Mouse (Mus musculus): ENCODE data around the gene Plcb1. TPM values are rescaled to one million over a fixed set of nuclear protein-coding genes. Genes with fewer than 3 reads are reported as not detected.
"Not testable (repeated sequence)": the region's sequence is repeated elsewhere in the genome, so short reads cannot be mapped to it uniquely, and the experiment has no call there.

The Plcb1 gene
- polyA plus RNA-seq, 1 experiment = 2.8 TPM

DNA sequence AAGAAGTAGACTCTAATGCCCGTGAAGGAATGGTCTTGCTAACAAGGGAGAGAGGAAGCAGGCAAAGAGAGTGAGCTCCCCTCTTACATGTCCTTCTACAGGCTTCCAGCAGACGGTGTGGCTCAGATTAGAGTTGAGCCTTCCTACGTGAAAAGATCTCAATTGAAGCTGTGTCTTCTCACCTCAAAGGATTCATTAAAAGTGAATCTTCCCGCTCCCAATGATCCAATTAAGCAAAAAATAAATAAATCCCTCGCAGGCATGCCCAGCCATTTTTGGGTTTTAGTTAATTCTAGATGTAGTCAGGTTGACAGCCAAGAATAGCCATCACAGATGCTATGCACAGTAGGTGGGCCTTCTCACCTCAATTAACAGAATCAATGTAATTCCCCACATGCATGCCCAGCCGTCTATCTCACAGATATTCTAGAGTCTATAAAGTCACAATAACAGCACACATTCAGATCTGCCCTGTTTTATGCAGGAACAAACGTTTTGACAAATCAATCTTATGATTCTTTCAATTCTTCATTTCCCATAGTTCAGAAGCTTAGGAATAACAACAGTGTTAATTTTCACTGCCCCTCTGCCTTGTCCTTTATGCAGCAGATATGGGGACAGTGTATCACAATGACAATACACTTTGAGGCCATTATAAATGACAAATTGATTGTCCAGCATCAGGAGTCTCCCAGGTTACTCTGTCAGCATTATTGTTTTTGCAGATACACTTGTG is 520.0 kb downstream of the Plcb1 start:
- no peak for DNase-seq (ENCODE audit: low spot score)

DNA sequence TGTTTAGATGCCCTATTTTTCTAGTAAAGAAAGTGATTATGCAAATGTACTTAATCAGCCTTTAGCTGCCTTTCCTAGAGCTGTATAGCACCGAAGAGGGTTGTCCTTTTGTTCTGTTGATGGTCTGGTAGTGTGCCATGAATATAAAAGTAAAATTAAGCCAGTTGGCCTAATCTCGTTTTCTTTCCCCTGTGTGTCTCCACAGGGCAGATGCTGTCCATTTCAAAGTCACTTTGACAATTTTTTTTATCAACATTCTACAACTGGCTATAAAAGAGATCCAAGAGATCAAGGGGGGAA is 520.6 kb downstream of the Plcb1 start:
- DNase-seq (ENCODE audit: low spot score) = no peak

DNA sequence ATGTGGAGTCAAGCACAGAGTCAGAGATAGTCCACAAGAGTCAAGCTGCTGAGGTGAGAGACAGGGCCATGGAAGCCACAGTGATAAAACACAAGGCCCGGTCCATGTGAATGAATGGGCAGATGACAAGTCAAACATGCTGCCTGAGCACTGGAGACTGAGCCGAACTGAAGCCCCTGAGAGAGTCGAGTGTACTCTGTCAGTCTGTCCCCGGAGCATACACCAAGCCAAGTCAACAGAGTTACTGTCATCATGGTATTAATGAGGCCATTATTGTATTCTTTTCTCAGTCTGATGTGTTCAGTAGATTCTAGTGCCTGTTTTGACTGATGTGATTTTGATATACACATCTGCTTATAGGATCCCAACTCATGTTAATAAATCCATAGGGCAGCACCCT is 521.9 kb downstream of the Plcb1 start:
- no peak for DNase-seq (ENCODE audit: low spot score)

DNA sequence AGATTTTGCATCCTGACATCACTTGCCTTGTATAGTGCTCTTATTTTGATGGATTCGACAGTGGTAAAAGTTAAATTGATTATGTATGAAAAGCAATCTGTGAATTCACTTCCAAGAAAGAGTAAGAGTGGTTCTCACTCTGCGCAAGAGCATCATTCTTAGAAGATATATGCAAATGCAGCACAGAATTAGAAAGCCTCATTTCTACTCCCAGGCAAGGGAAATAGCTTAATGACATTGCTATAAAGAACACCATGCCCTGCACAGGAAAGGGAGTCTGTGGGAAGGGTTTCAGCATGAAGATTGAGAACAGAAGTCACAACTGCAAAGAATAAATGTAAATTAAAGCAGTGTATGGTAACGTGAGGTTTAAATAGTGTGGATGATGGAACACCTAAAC is 530.1 kb downstream of the Plcb1 start:
- DNase-seq (ENCODE audit: low spot score) = no peak

DNA sequence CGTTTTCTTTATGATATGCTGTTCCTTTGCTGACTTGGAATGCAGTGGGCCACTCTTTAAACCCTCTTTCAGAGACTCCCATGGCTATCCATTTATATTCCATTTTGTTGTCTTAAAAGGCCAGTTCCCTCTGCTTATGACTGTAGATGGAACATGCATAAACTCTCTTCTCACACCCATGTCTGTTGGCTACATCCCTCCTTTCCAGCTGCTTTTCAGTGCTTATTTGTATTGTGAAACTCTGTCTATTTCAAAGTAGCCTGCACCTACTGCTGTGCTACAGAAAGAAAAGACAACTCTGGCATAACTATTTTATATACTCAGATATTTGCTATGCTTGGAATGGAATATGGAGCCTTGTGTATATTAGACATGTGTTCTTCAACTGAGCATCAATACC is 532.3 kb downstream of the Plcb1 start:
- no peak for DNase-seq (ENCODE audit: low spot score)

DNA sequence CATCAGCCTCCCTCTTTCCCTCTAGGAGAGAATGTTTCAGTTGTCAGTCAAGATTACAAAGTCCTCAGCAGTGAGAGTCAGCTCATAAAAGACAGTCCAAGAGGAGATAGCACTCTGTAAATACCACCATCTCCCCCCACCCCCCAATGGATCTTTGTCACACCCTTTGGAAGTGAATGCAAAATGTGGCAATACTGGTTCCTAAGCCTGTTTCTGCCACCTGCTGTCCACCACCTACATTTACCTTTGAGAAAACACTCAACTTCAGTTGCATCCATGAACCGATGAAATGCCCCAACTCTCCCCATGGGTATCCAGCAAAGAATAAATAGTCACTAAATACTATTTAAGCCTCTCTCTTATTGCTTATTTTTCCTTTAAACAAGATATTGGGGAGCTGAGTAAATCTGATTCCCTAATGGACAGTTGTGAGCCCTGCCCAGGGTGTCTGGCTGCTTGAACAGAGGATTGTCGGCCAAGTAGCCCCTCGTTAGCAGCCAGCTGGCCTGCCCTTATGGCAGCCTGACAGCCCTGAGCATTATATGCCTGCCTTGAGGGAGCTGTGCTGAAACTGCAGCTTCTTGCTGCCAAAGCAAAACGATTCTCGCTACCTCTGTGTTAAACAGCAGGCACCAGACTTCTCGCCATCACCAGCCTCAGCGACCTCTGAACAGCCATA is 537.5 kb downstream of the Plcb1 start:
- no peak for DNase-seq (ENCODE audit: low spot score)

DNA sequence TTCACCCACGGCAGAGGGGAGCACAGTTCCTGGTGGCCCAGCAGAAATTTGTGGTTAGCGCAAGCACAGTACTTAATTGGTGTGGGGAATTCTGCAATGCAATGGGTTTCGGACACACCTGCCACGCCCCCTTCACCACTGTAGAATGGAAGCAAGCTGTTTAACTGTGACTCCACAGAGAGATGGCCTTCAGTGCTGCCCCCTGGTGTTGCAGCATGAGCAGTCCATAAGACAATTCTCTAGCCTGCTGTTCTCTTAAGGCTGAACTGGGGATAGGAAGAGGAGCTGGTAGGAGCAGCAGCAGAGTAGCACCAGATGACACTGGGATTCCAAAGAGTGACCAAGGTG is 538.1 kb downstream of the Plcb1 start:
- peak; percentile 35 for DNase-seq (ENCODE audit: low spot score)

DNA sequence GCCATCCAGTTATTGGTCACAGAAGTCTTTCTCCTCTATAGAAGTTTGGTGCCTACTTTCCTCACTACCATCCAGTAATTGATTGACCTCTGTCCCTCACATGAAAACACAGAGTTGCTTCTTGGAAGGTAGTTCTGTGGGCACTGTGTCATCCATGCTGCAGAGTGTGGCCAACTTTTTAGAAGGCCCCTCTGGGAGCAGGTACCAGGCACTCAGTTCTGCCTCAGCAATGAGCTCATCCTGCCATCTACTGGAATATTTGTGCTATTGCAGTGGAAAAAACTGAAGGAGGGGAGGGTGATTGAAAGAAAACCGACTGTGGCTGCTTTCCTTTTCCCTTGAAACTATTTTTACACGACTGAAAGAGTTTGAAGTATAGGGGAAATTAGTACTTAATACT is 542.9 kb downstream of the Plcb1 start:
- no peak for DNase-seq (ENCODE audit: low spot score)

DNA sequence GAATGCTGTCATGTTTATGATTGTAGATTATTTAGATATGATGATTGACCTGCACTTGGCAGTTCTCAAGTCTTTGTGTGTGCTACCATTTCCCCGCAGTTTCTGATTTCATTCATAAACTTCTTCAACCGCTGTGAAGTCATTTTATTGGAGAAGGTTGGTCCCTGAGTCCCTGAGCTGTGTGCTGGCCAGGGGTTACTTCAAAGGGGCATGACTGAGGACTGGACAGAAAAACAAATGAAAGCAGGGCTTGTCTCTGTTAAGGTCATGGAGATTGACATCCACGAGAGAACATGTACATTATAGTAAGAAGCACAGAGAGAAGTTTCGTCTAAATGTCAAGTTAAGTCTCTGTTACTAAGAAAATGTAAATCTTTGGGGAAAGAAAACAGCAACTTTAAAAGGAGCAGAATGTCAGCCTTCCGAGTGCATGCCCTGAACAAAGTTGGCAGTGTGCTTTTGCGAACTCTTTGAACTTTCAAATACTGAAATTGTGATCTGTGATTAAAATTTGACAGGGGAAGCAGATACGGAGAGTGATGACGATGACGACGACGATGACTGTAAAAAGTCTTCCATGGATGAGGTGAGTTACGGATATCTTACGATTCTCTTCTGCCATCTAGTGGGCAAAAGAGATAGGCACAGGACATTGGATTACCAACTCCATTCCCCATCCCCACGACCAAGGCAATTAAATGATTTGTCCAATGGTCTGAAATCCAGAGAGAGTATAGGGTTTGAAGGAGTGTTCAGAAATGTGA is 544.1 kb downstream of the Plcb1 start:
- DNase-seq (ENCODE audit: low spot score) = no peak

DNA sequence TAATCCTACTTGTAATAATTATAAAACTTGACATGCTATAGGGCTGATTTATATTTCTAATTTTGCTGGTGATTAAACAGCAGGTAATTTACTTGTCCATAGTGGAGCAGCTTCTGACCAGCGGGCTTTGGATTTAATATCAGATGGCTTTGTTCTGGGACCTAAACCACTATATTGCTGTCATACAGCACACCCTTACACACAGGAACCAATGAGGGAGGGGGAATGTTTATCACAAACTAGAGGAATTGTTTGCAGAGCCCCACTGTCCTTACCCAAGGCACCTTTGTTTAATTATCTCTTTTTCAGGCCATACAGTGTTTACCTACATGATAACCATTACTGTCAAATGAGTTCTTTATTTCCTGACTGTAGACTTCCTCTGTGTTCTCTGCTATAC is 546.0 kb downstream of the Plcb1 start:
- DNase-seq (ENCODE audit: low spot score) = no peak

DNA sequence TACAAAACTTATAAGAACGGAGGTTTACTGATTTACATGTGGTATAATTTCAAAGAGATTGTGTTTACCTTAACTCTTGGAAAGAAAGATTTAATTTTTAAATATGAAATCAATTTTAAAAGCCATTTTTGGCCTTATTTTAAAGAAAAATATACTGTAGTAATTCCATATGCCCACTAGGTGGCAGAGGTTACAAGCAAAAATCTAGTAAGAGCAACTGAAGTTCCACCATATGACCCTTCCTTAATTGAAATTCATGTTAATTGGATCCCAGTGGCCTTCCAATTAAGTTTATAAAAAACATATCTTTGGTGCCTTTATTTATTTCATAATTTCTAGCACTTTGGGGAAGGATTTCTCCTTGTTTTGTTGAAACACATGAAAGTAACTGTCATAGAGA is 570.4 kb downstream of the Plcb1 start:
- no peak for DNase-seq (ENCODE audit: low spot score)

DNA sequence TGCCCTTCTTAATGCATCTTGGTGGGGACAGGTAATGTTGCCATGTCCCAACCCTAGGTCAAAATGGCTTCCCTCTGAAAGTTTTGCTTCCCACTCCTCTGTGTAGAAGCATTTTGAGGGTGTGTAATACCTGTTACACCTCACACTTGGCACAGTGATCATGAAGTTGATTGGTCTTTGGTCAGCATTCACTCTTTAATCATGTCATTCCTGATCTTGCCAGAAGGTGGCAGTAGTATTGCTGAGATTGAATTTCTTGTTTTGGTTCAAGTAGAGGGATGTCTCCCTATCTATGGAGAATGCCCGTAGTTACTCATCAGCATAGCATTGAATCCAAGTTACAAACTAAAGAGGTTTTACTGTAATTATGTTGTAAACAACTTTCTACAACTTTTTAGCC is 575.9 kb downstream of the Plcb1 start:
- DNase-seq (ENCODE audit: low spot score) = no peak

DNA sequence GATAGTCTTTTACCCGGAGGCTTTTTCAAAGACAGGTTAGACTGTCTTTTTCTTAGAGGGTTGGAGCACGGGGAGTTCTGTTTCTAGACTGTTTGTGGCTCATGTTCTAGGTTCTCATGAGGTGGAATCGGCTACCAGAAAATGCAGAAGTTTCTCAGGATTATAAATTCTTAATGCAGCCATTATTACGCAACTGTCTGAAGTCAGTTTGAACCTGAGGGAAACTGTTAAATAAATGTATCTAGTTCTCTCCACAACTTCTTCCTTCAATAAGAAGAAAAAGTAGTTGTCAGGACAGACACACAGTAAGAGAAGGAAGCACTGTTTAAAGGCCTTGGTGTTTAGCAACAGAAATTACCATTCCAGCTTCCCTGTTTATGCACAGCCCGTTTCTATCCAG is 577.1 kb downstream of the Plcb1 start:
- DNase-seq (ENCODE audit: low spot score) = no peak

DNA sequence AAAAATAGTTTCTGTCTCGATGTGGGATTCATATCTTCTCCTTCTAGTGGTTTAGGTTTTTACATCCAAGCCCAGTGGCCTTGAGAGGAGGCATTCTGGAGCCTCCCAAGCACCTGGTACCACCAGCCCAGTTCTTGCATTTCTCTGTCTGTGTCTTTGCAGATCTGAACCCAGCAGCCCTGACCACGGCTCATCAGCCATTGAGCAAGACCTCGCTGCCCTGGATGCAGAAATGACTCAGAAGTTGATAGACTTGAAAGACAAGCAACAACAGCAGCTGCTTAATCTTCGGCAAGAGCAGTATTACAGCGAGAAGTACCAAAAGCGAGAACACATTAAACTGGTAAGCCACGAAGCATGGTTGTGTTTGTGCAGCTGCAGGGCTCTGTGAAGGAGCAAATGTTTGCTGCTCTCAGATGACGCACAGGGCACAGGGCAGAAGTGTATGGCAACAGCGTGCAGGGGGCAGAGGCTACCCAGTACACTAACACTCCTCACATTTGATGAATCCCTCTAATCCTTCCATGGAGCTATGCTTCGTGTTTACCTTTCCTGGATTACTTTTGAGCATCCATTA is 584.5 kb downstream of the Plcb1 start:
- no peak for DNase-seq (ENCODE audit: low spot score)

DNA sequence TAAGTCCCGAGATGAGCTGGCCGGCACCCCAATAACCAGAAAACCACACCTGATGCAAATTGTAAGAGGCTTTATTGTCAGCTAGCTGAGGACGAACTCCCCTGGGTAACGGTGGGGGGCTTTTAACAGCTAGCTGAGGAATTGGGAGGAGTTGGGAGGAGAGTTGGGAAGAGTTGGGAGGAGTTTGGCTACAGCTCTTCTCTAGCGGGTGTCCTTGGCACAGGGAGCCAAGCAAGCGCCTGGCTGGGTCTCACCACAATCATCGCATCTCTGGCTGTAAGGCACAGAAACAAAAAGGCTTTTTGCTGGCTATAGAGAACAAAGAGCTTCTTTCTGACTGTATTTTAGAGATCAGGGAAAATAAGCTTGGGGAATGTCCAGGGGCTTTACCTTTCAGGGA is 594.9 kb downstream of the Plcb1 start:
- DNase-seq (ENCODE audit: low spot score) = not testable (repeated sequence)

DNA sequence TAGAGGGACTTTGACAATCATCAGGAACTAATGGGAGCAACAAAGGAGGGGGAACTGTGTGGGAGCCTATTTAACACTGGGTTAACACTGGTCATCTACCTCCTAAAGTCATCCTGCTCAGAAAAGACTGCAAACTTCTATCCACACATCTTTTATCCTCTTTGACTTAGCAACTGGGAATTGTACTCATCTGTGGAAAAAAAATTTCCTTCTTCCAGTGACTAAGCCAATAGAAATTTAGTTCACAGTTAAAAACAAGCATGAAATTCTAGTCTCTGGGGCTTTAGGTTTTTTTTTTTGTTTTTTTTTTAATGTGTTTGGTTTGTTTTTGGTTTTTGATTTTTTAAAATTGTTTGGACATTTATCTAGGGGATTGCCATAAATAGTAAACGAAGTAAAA is 595.5 kb downstream of the Plcb1 start:
- no peak for DNase-seq (ENCODE audit: low spot score)

DNA sequence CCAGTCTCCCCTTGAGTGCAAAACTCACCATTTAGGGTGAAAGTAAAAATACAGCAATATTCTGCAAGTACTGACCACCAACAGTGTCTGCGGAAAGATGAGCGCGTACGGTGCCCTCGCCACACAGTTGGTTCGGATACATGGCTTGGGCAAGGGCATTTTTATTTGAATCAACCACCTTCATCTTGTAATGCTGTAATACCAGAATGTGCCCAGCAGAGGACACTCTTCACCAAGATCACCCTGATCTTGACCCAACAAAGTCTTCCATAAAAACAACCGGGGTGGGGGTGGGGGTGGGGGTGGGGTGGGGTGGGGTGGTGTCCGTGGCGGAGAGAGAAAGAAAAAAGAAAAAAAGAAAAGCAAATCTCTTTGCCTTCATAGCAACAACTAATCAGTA is 602.1 kb downstream of the Plcb1 start:
- DNase-seq (ENCODE audit: low spot score) = no peak

DNA sequence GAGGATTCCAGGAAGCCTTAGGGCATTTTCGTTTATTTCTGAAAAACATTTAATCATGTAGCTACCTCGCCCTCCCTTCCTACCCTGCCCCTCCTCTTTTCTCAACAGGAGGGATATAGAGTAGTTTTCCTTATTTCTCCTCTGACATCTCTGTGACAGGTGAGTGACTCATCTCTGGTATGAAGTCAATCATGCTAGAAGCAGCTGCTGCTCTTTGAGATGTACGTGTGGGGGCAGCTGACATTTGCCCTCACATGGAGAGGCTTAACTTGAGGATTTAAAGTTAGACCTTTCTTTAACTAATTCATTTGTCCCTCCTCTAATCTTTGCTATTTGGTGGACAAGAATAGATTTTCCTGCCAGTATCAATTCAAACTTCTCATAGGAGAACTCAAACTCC is 608.8 kb downstream of the Plcb1 start:
- DNase-seq (ENCODE audit: low spot score) = no peak

DNA sequence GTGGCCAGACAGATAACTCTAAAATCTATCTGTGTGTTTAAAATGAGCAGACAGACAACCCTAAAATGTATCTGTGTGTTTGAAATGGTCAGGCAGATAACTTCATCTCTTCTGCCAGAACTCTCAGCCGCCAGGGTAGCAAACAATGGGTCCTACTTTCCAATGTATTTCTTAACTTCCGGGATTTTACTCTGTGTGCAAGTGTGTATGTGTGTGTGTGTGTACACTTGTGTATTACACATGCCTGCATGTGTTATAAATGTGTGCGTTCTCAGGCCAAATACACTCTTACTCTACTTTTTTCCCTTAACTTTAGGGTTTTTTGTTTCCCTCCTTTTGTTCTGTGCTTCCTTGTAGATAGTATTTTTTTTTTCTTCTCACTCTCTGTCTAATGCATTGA is 610.5 kb downstream of the Plcb1 start:
- DNase-seq (ENCODE audit: low spot score) = no peak

DNA sequence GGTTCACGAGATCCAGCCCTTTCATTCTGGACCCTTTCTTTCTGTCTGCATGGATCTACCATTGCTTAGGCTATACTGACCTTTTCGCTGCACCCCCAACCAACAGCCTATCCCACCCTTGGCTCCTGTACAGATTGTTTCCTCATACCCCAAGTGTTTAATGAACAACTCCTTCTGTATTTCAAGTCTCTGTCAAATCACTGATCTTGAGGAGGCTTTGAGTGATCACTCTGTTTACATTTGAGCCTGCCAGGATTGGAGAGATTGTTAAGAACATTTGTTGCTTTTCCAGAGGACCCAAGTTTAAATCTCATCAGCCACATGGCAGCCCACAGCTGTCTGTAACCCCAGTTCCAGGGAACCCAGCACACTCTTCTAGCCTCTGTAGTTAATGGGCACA is 612.1 kb downstream of the Plcb1 start:
- no peak for DNase-seq (ENCODE audit: low spot score)

DNA sequence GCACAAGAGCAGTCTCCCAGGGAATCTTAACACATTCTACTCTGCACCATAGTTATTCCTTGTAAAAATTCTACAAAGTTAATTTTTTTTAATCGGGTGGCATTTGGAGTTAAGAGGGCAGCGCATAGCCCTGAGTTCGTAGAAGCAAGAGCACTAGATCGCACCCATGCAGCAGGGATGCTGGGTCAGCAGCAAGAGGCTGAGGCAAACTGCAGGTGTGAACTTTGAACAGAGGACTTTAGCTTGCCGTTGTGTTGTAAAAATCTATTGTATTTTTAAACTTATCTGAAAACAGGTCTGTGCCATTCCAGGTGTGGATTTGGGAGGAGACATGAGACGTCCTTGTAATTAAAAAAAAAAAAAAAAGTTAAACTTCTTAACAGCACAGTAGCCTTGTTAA is 613.9 kb downstream of the Plcb1 start:
- DNase-seq (ENCODE audit: low spot score) = no peak

DNA sequence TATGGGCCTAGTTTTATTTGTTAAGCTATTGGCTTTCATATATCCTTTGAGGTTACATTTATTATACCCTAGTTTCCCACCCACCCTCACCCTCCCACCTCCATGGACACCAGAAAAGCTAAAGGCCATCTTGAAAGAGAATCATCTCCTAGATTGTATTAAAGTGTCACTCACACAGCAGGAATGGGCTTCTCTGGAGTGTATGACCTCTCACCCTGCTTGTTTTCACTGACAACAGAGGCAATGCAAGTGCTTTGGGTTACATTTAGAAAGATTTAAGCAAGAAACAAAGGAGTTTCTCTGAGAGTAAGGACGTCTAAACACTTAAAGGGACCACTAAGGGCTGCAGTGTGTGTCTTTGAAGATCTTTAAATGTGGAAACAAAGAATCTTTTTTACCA is 617.0 kb downstream of the Plcb1 start:
- DNase-seq (ENCODE audit: low spot score) = no peak

DNA sequence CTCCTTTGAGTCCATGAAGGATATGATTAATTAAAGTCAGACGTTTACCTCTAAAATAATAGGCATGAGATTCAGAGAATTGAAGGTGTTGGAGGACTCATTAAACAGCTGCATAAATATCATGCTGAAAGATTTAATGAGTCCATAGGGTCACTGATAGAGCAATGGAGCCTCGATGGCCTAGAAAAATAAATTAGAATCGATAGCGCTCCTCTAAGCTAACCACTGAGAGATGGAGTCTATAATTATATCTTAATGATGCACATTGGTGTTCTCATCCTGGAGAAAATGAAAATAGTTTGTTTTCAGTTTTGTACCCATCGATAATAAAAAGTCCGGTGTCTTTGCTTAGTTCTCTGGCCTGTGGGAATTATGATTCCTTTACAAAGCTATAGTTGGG is 617.5 kb downstream of the Plcb1 start:
- no peak for DNase-seq (ENCODE audit: low spot score)
